Mouse (Mus musculus): ENCODE results near the gene Atcay. TPM values are rescaled to one million over a fixed set of nuclear protein-coding genes. Genes with fewer than 3 reads are reported as not detected.

Atcay gene
- total and polyA plus RNA-seq, 3 experiments: 0.19 to 0.33 TPM; not detected in 1

Other genes starting within 250 kb of the Atcay start
Only the 30 nearest of the 31 such genes appear.
- gene Gng7, start 215.9 kb downstream of the Atcay start, total RNA-seq (2012; rRNA removed): 0.92 and 1.3 TPM in 2 replicates
- 1 to 10 TPM in 1 of 2 experiments, not detected in 1; 6.2 TPM for gene Gng7, start 215.9 kb downstream of the Atcay start, polyA plus RNA-seq (2012; ENCODE audit: insufficient read depth in 1 of 2, insufficient read length in 2 of 2, low read depth in 1 of 2, low replicate concordance in 2 of 2, missing spikeins in 1 of 2)
- not detected in 2 replicates for gene Diras1, start 205.2 kb downstream of the Atcay start, total RNA-seq (2012; rRNA removed)
- gene Diras1, start 205.2 kb downstream of the Atcay start, polyA plus RNA-seq (2012; ENCODE audit: insufficient read depth in 1 of 2, insufficient read length in 2 of 2, low read depth in 1 of 2, low replicate concordance in 2 of 2, missing spikeins in 1 of 2): under 1 TPM in 1 of 2 experiments, not detected in 1; 0.04 TPM
- 14.8 and 19.5 TPM in 2 replicates for gene Slc39a3, start 193.4 kb downstream of the Atcay start, total RNA-seq (2012; rRNA removed)
- gene Slc39a3, start 193.4 kb downstream of the Atcay start, polyA plus RNA-seq (2012; ENCODE audit: insufficient read depth in 1 of 2, insufficient read length in 2 of 2, low read depth in 1 of 2, low replicate concordance in 2 of 2, missing spikeins in 1 of 2): 10 to 100 TPM in 1 of 2 experiments, not detected in 1; 15.6 TPM
- 100 and 101 TPM in 2 replicates for gene Sgta, start 170.7 kb downstream of the Atcay start, total RNA-seq (2012; rRNA removed)
- 1,000 to 10,000 TPM in 1 of 2 experiments, 100 to 1,000 TPM in 1; 152 to 1,019 TPM for gene Sgta, start 170.7 kb downstream of the Atcay start, polyA plus RNA-seq (2012; ENCODE audit: insufficient read depth in 1 of 2, insufficient read length in 2 of 2, low read depth in 1 of 2, low replicate concordance in 2 of 2, missing spikeins in 1 of 2)
- 121 and 126 TPM in 2 replicates for gene Thop1, start 160.8 kb downstream of the Atcay start, total RNA-seq (2012; rRNA removed)
- 100 to 1,000 TPM in 1 of 2 experiments, 10 to 100 TPM in 1; 75.7 to 113 TPM for gene Thop1, start 160.8 kb downstream of the Atcay start, polyA plus RNA-seq (2012; ENCODE audit: insufficient read depth in 1 of 2, insufficient read length in 2 of 2, low read depth in 1 of 2, low replicate concordance in 2 of 2, missing spikeins in 1 of 2)
- gene Creb3l3, start 132.0 kb downstream of the Atcay start, total RNA-seq (2012; rRNA removed): not detected in 2 replicates
- gene Creb3l3, start 132.0 kb downstream of the Atcay start, polyA plus RNA-seq (2012; ENCODE audit: insufficient read depth in 1 of 2, insufficient read length in 2 of 2, low read depth in 1 of 2, low replicate concordance in 2 of 2, missing spikeins in 1 of 2): under 1 TPM in 1 of 2 experiments, not detected in 1; 0.35 TPM
- gene Map2k2, start 124.9 kb downstream of the Atcay start, total RNA-seq (2012; rRNA removed): 147 and 152 TPM in 2 replicates
- gene Map2k2, start 124.9 kb downstream of the Atcay start, polyA plus RNA-seq (2012; ENCODE audit: insufficient read depth in 1 of 2, insufficient read length in 2 of 2, low read depth in 1 of 2, low replicate concordance in 2 of 2, missing spikeins in 1 of 2): 100 to 1,000 TPM in 1 of 2 experiments, not detected in 1; 212 TPM
- 23.8 and 25.3 TPM in 2 replicates for gene Zbtb7a, start 95.6 kb downstream of the Atcay start, total RNA-seq (2012; rRNA removed)
- gene Zbtb7a, start 95.6 kb downstream of the Atcay start, polyA plus RNA-seq (2012; ENCODE audit: insufficient read depth in 1 of 2, insufficient read length in 2 of 2, low read depth in 1 of 2, low replicate concordance in 2 of 2, missing spikeins in 1 of 2): 10 to 100 TPM; 40.6 to 45.4 TPM
- 19.5 and 21.0 TPM in 2 replicates for gene Pias4, start 62.9 kb downstream of the Atcay start, total RNA-seq (2012; rRNA removed)
- gene Pias4, start 62.9 kb downstream of the Atcay start, polyA plus RNA-seq (2012; ENCODE audit: insufficient read depth in 1 of 2, insufficient read length in 2 of 2, low read depth in 1 of 2, low replicate concordance in 2 of 2, missing spikeins in 1 of 2): 10 to 100 TPM in 1 of 2 experiments, not detected in 1; 40.4 TPM
- gene Eef2, start 54.2 kb downstream of the Atcay start, total RNA-seq (2012; rRNA removed): 2,850 and 2,863 TPM in 2 replicates
- 1,000 to 10,000 TPM; 3,442 to 4,586 TPM for gene Eef2, start 54.2 kb downstream of the Atcay start, polyA plus RNA-seq (2012; ENCODE audit: insufficient read depth in 1 of 2, insufficient read length in 2 of 2, low read depth in 1 of 2, low replicate concordance in 2 of 2, missing spikeins in 1 of 2)
- 42.3 and 49.2 TPM in 2 replicates for gene Dapk3, start 47.8 kb downstream of the Atcay start, total RNA-seq (2012; rRNA removed)
- gene Dapk3, start 47.8 kb downstream of the Atcay start, polyA plus RNA-seq (2012; ENCODE audit: insufficient read depth in 1 of 2, insufficient read length in 2 of 2, low read depth in 1 of 2, low replicate concordance in 2 of 2, missing spikeins in 1 of 2): 10 to 100 TPM in 1 of 2 experiments, not detected in 1; 79.1 TPM
- gene 4930442H23Rik, start 47.0 kb downstream of the Atcay start, total RNA-seq (2012; rRNA removed): 0.13 and 0.31 TPM in 2 replicates
- gene 4930442H23Rik, start 47.0 kb downstream of the Atcay start, polyA plus RNA-seq (2012; ENCODE audit: insufficient read depth in 1 of 2, insufficient read length in 2 of 2, low read depth in 1 of 2, low replicate concordance in 2 of 2, missing spikeins in 1 of 2): under 1 TPM in 1 of 2 experiments, not detected in 1; 0.42 TPM
- gene Nmrk2, start 28.8 kb downstream of the Atcay start, total RNA-seq (2012; rRNA removed): not detected in 2 replicates
- not detected for gene Nmrk2, start 28.8 kb downstream of the Atcay start, polyA plus RNA-seq (2012; ENCODE audit: insufficient read depth in 1 of 2, insufficient read length in 2 of 2, low read depth in 1 of 2, low replicate concordance in 2 of 2, missing spikeins in 1 of 2)
- 0.39 and 0.81 TPM in 2 replicates for gene Zfr2, start 2.3 kb upstream of the Atcay start, total RNA-seq (2012; rRNA removed)
- gene Zfr2, start 2.3 kb upstream of the Atcay start, polyA plus RNA-seq (2012; ENCODE audit: insufficient read depth in 1 of 2, insufficient read length in 2 of 2, low read depth in 1 of 2, low replicate concordance in 2 of 2, missing spikeins in 1 of 2): 1 to 10 TPM in 1 of 2 experiments, not detected in 1; 1.4 TPM
- gene Matk, start 22.1 kb upstream of the Atcay start, total RNA-seq (2012; rRNA removed): 0.10 and 0.23 TPM in 2 replicates
- gene Matk, start 22.1 kb upstream of the Atcay start, polyA plus RNA-seq (2012; ENCODE audit: insufficient read depth in 1 of 2, insufficient read length in 2 of 2, low read depth in 1 of 2, low replicate concordance in 2 of 2, missing spikeins in 1 of 2): 1 to 10 TPM in 1 of 2 experiments, not detected in 1; 1.0 TPM
- gene Mrpl54, start 36.1 kb upstream of the Atcay start, total RNA-seq (2012; rRNA removed): 137 and 150 TPM in 2 replicates
- 100 to 1,000 TPM; 157 to 421 TPM for gene Mrpl54, start 36.1 kb upstream of the Atcay start, polyA plus RNA-seq (2012; ENCODE audit: insufficient read depth in 1 of 2, insufficient read length in 2 of 2, low read depth in 1 of 2, low replicate concordance in 2 of 2, missing spikeins in 1 of 2)
- gene Apba3, start 36.1 kb upstream of the Atcay start, total RNA-seq (2012; rRNA removed): 68.9 and 81.3 TPM in 2 replicates
- gene Apba3, start 36.1 kb upstream of the Atcay start, polyA plus RNA-seq (2012; ENCODE audit: insufficient read depth in 1 of 2, insufficient read length in 2 of 2, low read depth in 1 of 2, low replicate concordance in 2 of 2, missing spikeins in 1 of 2): 10 to 100 TPM in 1 of 2 experiments, not detected in 1; 73.2 TPM
- gene Tjp3, start 60.7 kb upstream of the Atcay start, total RNA-seq (2012; rRNA removed): 2.5 and 2.9 TPM in 2 replicates
- 1 to 10 TPM in 1 of 2 experiments, not detected in 1; 4.9 TPM for gene Tjp3, start 60.7 kb upstream of the Atcay start, polyA plus RNA-seq (2012; ENCODE audit: insufficient read depth in 1 of 2, insufficient read length in 2 of 2, low read depth in 1 of 2, low replicate concordance in 2 of 2, missing spikeins in 1 of 2)
- gene Pip5k1c, start 62.1 kb upstream of the Atcay start, total RNA-seq (2012; rRNA removed): 14.1 and 14.4 TPM in 2 replicates
- 10 to 100 TPM in 1 of 2 experiments, not detected in 1; 40.5 TPM for gene Pip5k1c, start 62.1 kb upstream of the Atcay start, polyA plus RNA-seq (2012; ENCODE audit: insufficient read depth in 1 of 2, insufficient read length in 2 of 2, low read depth in 1 of 2, low replicate concordance in 2 of 2, missing spikeins in 1 of 2)
- gene Cactin, start 90.3 kb upstream of the Atcay start, total RNA-seq (2012; rRNA removed): 43.5 and 47.6 TPM in 2 replicates
- gene Cactin, start 90.3 kb upstream of the Atcay start, polyA plus RNA-seq (2012; ENCODE audit: insufficient read depth in 1 of 2, insufficient read length in 2 of 2, low read depth in 1 of 2, low replicate concordance in 2 of 2, missing spikeins in 1 of 2): 10 to 100 TPM in 1 of 2 experiments, not detected in 1; 66.8 TPM
- gene Tbxa2r, start 97.9 kb upstream of the Atcay start, total RNA-seq (2012; rRNA removed): 0.13 TPM in 1 of 2 replicates, not detected in the other
- under 1 TPM in 1 of 2 experiments, not detected in 1; 0.31 TPM for gene Tbxa2r, start 97.9 kb upstream of the Atcay start, polyA plus RNA-seq (2012; ENCODE audit: insufficient read depth in 1 of 2, insufficient read length in 2 of 2, low read depth in 1 of 2, low replicate concordance in 2 of 2, missing spikeins in 1 of 2)
- not detected in 2 replicates for gene Gipc3, start 112.4 kb upstream of the Atcay start, total RNA-seq (2012; rRNA removed)
- gene Gipc3, start 112.4 kb upstream of the Atcay start, polyA plus RNA-seq (2012; ENCODE audit: insufficient read depth in 1 of 2, insufficient read length in 2 of 2, low read depth in 1 of 2, low replicate concordance in 2 of 2, missing spikeins in 1 of 2): not detected
- gene Hmg20b, start 119.6 kb upstream of the Atcay start, total RNA-seq (2012; rRNA removed): 22.8 and 27.0 TPM in 2 replicates
- 10 to 100 TPM in 1 of 2 experiments, not detected in 1; 92.7 TPM for gene Hmg20b, start 119.6 kb upstream of the Atcay start, polyA plus RNA-seq (2012; ENCODE audit: insufficient read depth in 1 of 2, insufficient read length in 2 of 2, low read depth in 1 of 2, low replicate concordance in 2 of 2, missing spikeins in 1 of 2)
- gene Mfsd12, start 126.7 kb upstream of the Atcay start, total RNA-seq (2012; rRNA removed): 17.9 and 29.0 TPM in 2 replicates
- gene Mfsd12, start 126.7 kb upstream of the Atcay start, polyA plus RNA-seq (2012; ENCODE audit: insufficient read depth in 1 of 2, insufficient read length in 2 of 2, low read depth in 1 of 2, low replicate concordance in 2 of 2, missing spikeins in 1 of 2): 10 to 100 TPM in 1 of 2 experiments, not detected in 1; 22.5 TPM
- 6.7 and 12.1 TPM in 2 replicates for gene 4930404N11Rik, start 135.0 kb upstream of the Atcay start, total RNA-seq (2012; rRNA removed)
- 1 to 10 TPM in 1 of 2 experiments, not detected in 1; 3.1 TPM for gene 4930404N11Rik, start 135.0 kb upstream of the Atcay start, polyA plus RNA-seq (2012; ENCODE audit: insufficient read depth in 1 of 2, insufficient read length in 2 of 2, low read depth in 1 of 2, low replicate concordance in 2 of 2, missing spikeins in 1 of 2)
- 20.7 and 24.7 TPM in 2 replicates for gene Fzr1, start 147.7 kb upstream of the Atcay start, total RNA-seq (2012; rRNA removed)
- 100 to 1,000 TPM in 1 of 2 experiments, not detected in 1; 115 TPM for gene Fzr1, start 147.7 kb upstream of the Atcay start, polyA plus RNA-seq (2012; ENCODE audit: insufficient read depth in 1 of 2, insufficient read length in 2 of 2, low read depth in 1 of 2, low replicate concordance in 2 of 2, missing spikeins in 1 of 2)
- 153 and 157 TPM in 2 replicates for gene Dohh, start 153.6 kb upstream of the Atcay start, total RNA-seq (2012; rRNA removed)
- 100 to 1,000 TPM in 1 of 2 experiments, not detected in 1; 145 TPM for gene Dohh, start 153.6 kb upstream of the Atcay start, polyA plus RNA-seq (2012; ENCODE audit: insufficient read depth in 1 of 2, insufficient read length in 2 of 2, low read depth in 1 of 2, low replicate concordance in 2 of 2, missing spikeins in 1 of 2)
- 0.46 and 0.62 TPM in 2 replicates for gene Gm48551, start 153.6 kb upstream of the Atcay start, total RNA-seq (2012; rRNA removed)
- 1 to 10 TPM in 1 of 2 experiments, not detected in 1; 2.6 TPM for gene Gm48551, start 153.6 kb upstream of the Atcay start, polyA plus RNA-seq (2012; ENCODE audit: insufficient read depth in 1 of 2, insufficient read length in 2 of 2, low read depth in 1 of 2, low replicate concordance in 2 of 2, missing spikeins in 1 of 2)
- gene Gm48552, start 158.2 kb upstream of the Atcay start, total RNA-seq (2012; rRNA removed): 0.49 and 0.89 TPM in 2 replicates
- 1 to 10 TPM in 1 of 2 experiments, not detected in 1; 1.2 TPM for gene Gm48552, start 158.2 kb upstream of the Atcay start, polyA plus RNA-seq (2012; ENCODE audit: insufficient read depth in 1 of 2, insufficient read length in 2 of 2, low read depth in 1 of 2, low replicate concordance in 2 of 2, missing spikeins in 1 of 2)
- 6.5 and 6.7 TPM in 2 replicates for gene Smim24, start 162.2 kb upstream of the Atcay start, total RNA-seq (2012; rRNA removed)
- gene Smim24, start 162.2 kb upstream of the Atcay start, polyA plus RNA-seq (2012; ENCODE audit: insufficient read depth in 1 of 2, insufficient read length in 2 of 2, low read depth in 1 of 2, low replicate concordance in 2 of 2, missing spikeins in 1 of 2): 10 to 100 TPM in 1 of 2 experiments, not detected in 1; 29.5 TPM

Data from MEL (cell line).